Mouse (Mus musculus): ENCODE results near the gene Creb3l2. TPM values are rescaled to one million over a fixed set of nuclear protein-coding genes. Genes with fewer than 3 reads are reported as not detected.

The Creb3l2 gene
- total RNA-seq, 2 experiments from 2014 or later: 71.3 to 78.3 TPM

DNA sequence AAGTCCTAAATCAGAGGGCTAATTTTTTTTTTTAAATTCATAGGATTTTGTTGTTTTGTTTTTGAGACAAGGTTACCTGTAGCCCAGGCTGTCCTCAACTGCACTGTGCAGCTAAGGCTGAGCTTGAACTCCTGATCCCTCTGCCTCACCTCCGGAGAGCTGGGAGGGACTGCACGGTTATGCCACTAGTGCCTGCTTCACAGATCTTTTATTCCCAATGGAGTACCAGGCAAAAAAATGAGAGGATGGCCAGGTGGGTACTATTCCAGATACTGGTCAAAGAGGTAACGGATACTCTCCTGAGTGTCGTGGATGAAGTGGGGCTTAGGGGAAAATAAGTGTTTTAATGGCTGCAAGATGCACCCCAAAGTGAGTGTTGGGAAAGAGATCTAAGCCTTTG, 835 bp upstream of the Creb3l2 start:
- no peak for DNase-seq (ENCODE audit: low spot score in 2 of 2)

DNA sequence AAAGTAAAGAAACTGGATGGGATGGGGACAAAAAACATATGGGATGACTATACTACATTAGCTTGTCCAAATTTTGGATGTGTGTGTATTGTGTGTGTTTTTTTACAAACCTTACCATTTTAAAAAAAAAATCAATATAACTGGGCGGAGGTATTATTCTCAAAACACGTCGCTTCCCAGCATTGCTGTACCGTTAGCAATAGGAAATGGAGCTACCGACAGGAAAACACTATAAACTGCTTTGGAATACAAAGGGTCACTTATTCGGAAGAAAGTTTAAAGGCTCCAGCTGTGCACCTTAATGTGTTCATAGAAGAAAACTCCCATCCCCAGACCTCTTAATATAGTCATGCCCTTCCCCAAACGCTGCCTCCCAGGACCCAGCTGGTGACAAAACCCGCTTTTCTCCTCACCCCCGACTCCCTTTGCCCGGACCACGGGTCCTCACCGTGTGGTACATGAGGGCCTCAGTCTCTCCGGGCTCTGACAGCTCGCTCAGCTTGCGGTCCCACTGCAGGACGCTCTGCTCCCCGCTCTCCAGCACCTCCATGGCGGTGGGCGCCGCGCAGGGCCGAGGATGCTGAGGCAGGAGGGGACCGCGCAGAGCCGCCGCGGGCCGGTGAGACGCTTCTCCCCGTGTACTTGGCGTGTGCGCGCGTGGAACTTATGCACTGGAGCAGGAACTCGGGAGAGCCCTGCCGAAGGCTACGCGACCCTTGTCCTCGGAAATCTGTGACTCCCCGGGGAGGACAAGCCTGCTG, 515 bp downstream of the Creb3l2 start:
- DNase-seq (ENCODE audit: low spot score in 2 of 2): peak in 1 of 2 experiments; percentile 46

DNA sequence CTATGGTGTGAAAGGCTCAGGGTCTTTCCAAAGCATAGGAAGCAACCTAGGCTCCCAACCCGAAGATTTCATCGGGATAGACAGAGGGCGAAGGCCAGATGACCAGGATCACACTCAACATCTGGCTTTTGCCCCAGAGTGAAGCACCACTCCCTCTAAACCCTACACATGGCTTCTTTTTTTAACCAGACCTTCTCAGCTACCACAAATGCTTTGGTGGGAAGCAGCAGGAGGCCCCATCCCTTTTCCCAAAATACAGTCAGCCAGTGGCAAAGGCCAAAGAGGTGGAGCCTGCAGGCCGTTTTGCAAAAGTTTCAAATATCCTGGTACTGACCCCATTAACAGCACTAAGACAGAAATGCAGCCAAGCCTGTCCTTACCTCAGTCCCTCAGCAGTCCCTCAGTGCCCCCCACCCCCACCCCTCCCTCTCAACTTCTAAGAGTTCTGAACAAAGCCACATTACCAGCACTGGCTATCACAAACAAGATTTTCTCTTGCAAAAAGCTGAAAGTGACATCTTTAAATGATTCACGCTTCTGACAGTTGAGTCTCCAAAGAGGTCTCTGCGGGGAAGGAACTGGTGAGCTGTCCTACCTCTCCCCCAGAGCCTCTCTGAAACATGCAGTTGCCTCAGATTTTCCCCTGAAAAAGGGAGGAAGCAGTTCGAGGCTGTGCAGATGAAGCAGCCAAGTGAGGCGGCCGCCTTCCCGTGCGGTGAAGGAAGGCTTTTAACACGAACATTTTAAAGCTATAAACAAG, 1.3 kb downstream of the Creb3l2 start:
- DNase-seq (ENCODE audit: low spot score in 2 of 2): no peak

DNA sequence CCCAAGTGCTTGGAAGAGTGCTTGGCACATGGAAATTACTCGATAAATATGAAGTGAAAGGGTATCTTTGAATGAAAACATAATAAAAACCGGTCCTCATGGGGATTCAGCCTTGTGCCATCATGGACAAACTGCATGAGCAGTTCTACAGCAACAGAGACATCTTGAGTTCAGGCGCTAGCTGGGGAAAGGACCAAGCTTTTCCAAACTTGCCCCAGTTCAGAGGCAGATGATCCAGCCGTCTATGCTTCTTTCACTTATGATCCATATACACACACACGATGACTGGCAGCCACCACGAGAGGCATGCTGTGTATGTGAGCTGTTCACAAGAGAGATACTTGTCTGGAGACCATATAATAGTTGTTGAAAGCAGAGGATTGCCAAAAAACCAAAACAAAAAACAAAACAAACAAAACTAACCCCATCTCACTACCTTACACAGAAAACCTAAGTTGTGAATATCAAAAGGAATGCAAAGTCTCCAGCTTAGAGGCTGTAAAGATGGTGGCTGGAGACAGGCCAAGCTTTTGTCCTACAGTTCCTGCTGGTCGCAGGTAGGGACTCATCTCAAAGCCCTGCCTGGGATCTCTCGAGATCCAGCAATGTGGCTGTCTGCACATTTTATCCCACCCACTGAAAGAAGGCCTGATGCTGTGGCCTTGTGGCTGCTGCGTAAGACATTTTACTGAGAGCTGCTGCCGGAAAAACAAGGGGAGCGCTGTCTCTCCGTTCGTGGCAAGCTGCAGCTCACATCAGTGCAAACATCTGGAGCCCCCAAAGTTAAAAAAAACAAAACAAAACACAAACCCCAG, 2.1 kb downstream of the Creb3l2 start:
- DNase-seq (ENCODE audit: low spot score in 2 of 2): no peak

DNA sequence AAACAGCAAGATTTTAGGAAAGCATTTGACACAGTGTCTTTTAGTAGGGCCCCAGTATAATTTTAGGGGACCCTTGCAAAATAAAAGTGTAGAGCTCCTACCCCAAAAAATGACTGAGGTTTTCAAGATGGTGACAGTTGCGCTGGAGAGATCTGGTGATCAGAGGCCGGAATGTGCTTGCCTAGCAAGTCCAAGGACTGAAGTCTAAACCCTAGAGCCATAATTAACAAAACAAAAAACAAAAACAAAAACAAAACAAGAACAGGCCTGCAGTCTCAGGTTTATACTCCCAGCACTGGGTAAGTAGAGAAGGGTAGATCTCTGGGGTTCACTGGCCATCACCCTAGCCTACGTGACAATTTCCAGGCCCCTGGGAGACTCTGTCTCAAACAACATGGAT, 3.4 kb downstream of the Creb3l2 start:
- no peak for DNase-seq (ENCODE audit: low spot score in 2 of 2)

DNA sequence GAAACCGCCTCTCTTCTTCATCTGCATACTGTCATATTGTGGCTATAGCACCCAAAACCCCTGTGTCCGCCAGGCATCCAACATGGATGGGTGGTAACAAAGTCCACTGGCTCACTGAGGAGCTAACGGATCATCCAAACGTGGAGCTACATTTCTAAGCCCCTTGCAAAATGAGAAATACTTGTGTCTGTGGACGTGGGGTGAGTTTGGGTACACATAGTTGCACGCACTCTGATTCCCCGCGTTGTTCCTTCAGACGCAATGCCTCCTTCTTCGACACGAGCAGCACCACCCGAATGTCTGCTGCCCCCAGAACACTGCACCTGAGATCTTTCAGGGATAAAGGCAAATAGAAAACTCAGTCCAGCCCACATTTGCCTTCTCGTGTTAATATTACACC, 4.9 kb downstream of the Creb3l2 start:
- DNase-seq (ENCODE audit: low spot score in 2 of 2): no peak

DNA sequence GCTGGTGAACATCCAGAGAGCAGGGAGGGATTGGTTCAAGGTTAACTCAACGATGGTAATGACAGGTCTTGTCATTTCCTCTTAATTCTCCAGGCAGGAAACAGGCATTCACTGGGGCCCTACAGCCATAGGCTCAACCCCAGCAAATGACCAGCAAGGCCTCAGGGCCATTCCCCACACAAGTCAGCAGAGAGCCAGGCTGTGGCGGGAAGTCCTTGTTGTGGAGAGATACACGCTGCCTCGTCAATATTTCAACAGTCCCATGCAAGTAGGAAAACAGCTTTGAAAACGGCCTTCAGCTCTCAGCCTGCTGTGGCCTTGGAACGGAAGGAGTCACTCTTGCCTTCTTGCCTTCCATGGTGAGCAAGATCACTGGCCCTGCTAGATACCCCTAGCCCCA, 6.6 kb downstream of the Creb3l2 start:
- DNase-seq (ENCODE audit: low spot score in 2 of 2): no peak

DNA sequence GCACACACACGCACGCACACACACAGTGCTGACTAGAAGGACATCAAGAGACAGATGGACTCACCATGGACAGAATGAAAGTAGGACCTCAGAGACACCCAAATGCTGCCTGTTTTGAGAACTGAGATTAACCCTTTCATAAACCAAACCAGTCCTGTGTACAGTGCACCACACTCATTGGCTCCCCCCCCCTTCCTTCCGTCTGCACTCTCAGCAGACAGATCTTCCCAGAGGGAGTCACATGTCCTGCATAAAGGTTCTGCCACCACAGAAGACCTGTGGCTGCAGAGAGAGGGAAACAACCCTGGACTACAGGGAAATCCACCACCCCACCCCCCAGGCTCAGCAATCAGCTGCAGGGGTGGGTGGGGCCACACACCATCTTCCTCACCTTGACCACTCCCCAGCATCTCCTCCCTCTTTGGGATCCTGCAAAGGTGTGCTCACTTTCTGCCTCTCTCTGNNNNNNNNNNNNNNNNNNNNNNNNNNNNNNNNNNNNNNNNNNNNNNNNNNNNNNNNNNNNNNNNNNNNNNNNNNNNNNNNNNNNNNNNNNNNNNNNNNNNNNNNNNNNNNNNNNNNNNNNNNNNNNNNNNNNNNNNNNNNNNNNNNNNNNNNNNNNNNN, 12.0 kb downstream of the Creb3l2 start:
- no peak for DNase-seq (ENCODE audit: low spot score in 2 of 2)

DNA sequence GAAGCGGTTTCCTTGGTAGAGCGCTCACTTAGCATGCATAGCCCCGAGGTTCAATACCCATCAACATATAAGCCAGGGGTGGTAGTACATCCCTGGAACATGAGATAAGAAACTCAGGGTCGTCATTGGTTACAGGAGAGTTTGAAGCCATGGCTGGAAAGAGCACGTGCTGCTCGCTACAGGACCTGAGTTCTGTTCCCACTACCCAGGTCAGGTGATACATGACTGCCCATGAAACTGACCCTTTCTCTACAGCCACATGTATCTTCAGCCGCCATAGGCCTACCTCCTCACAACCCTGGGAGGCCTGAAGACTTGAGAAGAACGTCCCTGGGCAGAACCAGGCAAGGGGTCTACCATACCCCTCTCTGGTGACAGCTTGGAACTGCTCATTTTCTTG, 13.0 kb downstream of the Creb3l2 start:
- no peak for DNase-seq (ENCODE audit: low spot score in 2 of 2)

DNA sequence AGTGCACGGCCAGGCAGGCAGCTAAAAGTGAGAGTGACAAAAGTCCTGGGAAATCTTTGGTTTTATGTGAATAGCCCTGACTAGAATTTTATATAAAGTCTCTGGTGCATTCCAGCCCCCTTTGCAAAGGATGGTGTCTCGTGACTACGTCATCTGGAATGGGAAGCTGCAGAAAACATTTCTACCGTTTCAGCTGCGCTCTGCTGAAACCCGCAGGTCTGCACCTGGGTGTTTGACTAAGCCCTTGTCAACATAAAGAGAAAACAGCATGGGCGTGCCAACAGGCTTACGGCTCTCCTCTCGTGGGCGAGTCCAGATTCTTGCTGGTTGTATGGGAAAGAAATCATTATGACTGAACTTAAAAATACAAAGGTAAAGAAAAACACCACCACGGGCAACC, 13.9 kb downstream of the Creb3l2 start:
- DNase-seq (ENCODE audit: low spot score in 2 of 2): no peak

DNA sequence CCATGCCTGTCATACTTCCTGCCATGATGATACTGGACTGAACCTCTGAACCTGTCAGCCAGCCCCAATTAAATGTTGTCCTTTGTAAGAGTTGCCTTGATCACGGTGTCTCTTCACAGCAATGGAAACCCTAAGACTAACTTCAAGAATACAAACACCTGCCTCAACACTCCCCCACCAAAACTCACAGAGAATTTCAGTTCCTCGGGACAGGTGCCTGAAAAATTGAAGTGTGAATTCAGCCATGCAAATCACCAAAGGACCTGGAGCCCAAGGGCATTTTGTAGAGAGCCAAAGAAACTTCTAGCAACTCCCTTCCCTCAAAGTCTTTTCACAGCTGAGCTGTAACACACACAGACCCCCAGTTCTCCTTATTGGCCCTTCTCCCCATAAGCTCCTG, 15.3 kb downstream of the Creb3l2 start:
- no peak for DNase-seq (ENCODE audit: low spot score in 2 of 2)

DNA sequence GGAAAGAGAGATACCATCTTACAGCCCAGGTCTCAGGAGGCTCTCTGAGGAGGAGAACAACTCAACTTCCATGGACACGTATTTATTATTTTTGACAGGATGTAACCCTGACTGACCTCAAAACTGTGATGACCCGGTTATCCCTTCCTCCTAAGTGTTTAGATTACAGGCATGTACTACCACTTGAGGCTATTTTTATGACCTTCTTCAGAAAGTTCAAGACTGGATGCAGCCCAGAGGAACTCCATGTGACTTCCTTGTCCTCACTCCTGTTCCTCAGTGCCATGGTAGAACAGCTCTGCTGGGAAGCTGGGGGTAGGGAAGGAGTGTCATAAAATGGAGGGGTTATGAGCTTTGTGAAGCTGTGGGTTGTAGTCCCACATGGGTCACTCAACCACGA, 16.1 kb downstream of the Creb3l2 start:
- no peak for DNase-seq (ENCODE audit: low spot score in 2 of 2)

DNA sequence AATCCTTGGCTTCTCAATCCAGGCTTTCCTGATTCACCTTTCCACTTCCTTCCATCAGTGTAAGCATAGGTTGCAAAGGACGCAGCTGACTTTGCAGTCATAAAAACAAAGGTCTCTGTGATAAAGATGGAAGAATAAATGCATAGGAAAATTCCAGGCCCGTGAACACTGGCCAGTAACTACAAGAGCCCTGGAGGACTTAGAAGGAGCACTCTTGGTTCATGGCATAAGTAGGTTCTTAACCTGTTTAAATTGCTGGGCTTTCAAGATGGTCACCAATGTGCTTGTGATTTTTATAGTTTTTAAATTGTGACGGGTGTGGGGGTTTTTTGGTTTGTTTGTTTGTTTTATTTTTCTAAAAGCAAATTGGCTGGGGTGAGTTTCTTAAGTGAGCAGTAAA, 16.9 kb downstream of the Creb3l2 start:
- no peak for DNase-seq (ENCODE audit: low spot score in 2 of 2)

DNA sequence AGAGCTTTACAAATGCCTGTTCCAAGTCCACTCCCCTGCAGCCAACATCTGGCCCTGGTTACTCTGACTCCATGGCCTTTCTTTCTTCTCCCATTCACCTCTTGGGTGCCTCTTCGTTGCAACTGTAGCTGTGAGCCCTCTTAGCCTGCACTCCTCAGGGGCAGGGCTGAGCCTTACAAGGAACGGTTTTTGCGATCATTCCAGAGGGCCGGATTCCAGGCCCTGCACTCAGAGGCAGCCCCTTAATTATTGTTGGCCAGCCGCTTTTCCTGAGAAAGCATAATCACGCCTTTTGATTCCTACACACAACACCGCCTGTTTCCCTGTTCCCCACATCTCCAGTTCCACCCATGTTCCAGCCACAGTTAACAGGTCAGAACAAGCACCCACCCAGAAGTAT, 17.6 kb downstream of the Creb3l2 start:
- DNase-seq (ENCODE audit: low spot score in 2 of 2): no peak

DNA sequence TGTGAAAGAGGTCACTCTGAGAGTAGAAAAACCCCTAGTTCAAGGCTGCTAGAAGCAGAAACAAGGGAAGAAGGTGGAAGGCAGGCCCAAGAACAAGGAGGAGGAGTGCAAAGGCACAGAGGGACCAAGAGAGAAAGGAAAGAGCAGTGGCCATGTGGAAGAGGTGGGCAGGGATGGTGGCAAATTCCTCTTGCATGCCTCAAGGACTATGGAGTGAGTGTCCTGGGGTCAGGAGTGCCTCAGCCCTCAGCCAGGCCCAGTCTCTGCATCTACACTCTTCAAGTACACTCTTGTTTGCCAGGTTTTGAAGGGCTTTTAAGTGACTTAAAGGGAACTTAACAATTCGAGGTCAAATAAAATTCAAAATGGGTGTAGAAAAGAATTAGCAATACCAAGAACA, 18.6 kb downstream of the Creb3l2 start:
- no peak for DNase-seq (ENCODE audit: low spot score in 2 of 2)

DNA sequence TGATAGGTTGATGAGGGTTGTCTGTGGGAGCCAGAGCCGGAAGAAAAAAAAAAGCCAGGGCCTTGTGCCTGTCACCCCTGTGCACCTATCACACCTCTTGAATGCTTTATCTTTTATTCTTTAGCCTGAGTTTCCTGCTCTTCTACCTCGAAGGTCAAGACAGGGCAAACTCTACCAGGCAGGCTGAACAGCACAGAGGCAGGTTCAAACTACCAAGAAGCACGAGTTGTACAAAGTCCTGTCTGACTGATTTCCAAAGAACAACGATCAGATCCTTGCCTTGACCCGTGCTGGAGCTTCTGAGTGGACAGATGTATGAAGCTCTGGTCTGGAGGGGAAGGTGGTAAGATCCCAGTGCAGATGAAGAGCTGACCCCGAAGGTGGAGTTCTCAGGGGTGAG, 20.8 kb downstream of the Creb3l2 start:
- no peak for DNase-seq (ENCODE audit: low spot score in 2 of 2)

DNA sequence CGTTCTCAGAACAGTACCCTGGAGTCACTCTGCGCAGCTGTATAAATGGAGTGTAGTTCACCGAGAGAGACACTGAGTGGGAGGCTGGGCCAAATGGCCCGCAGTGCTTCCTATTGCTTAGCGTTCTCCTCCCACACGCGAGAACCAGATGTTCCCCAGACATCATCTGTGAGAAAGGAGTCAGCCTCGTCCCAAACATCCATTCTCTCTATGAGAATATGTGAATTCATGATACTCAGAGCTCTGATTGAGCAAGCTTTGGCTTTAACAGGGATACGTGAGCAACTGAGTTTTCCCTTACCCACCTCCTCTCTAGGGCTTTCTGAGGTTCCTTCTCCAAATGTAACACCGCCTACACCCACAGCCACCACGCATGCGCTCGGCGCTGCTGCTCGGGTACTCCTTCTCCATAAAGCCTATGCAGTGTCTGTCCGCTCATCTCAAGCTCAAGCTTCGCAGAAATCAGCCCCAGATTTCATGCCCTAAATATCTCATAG, 22.5 kb downstream of the Creb3l2 start:
- no peak for DNase-seq (ENCODE audit: low spot score in 2 of 2)

DNA sequence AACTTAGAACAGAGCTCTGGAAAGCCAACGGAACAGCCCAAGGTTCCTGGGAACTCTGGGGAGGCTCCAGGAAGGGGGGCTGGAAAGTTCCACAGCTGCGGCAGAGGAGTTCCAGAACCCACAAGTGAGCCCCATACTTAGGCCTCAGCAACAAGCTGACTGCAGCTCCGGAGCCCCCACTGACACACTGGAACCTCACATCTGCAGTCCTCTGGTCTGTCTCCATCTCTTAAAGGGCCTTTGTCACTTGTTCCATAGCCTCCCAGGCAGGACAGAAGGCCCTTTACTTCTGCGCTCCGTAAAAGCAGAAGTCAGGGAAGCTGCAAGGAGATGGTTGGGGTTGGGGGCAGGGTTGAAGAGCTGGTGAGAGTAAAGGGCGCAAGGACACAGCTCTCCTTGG, 23.0 kb downstream of the Creb3l2 start:
- no peak for DNase-seq (ENCODE audit: low spot score in 2 of 2)

DNA sequence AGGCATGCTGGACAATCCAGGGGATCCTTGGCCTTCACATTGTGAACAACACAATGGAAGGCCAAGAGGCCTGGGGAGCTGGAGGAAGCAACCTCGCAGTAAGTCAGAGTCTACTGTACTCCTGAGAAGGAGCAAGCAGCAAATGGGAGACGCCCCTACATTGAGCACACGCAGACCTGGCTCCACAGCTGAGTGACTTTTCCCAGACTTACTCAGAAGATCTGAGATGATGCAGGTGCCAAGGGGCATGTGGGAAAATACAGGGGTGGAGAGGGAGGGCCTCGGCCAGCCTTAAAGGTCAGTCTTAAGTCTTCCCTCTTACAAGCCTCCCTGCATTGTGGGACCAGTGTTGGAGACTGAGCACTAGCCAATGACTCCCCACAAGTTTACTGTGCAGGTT, 25.2 kb downstream of the Creb3l2 start:
- no peak for DNase-seq (ENCODE audit: low spot score in 2 of 2)

DNA sequence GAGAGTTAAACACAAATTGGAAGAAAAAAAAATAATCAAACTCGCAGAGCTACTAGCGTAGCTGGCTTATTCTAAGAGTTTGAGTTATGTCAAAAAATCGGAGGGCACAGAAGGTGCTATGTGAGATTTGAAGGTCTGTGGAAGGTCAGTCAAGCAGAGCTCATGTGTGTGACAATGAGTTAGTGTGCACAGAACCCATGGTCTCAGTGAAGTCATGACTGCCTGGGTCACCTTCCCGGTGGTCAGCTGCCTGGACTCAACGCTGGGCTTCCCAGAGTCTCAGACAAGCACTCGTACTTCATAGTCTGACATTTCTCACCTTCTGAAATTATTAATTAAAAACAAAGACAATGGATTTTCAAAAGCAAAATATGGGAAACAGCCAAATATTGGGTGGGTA, 26.4 kb downstream of the Creb3l2 start:
- no peak for DNase-seq (ENCODE audit: low spot score in 2 of 2)

DNA sequence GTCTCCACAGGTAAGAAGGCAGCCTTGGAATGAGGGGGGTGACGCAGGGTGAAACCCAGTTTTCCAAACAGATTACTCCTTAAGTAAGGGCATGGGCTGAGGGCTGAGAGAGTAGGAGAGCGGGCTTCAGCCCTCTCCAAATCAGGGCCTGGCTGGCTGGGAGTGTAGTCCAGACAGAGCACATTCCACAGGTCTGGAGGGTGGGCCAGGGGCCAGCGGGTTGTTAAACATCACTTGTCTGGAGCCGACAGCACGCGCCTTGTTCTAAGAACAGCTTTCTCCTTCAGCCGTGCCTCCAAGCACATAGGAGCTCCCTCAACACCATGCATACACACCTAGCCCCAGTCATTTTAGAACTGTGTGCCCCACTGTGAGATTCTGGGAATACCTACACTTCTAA, 26.9 kb downstream of the Creb3l2 start:
- no peak for DNase-seq (ENCODE audit: low spot score in 2 of 2)

Data from adrenal gland, postnatal 4 days (tissue).